ENCODE assay signal across 21 mouse cellular contexts in genomic region chr19:10080384-10080783, GRCm38 (mm10).
"Had no signal": no experiment of that assay in that cellular context is flagged by ENCODE, and none has a peak within 500 bp of the region (broad histone marks: within the 10 kb centered on the region; RNA-seq: fewer than 3 reads in every experiment).

No protein-coding gene starts in this region.

- H3K4me2 ChIP-seq: kidney, embryonic 15.5 days; limb, embryonic 13.5 days; liver, embryonic 12.5 days; liver, embryonic 15.5 days; lung, embryonic 15.5 days; midbrain, embryonic 13.5 days had no signal

- ATAC-seq: liver, embryonic 12.5 days; midbrain, embryonic 13.5 days; midbrain, embryonic 16.5 days had no signal

- H3K27me3 ChIP-seq: kidney, embryonic 15.5 days; limb, embryonic 13.5 days; liver, embryonic 12.5 days; liver, embryonic 15.5 days; lung, embryonic 15.5 days; midbrain, embryonic 13.5 days had no signal

- H3K9me3 ChIP-seq: kidney, embryonic 15.5 days; limb, embryonic 13.5 days; liver, embryonic 12.5 days; liver, embryonic 15.5 days; lung, embryonic 15.5 days; midbrain, embryonic 10.5 days; midbrain, embryonic 13.5 days had no signal

- DNase-seq: kidney, adult 2 months; kidney, postnatal 10 days; kidney, postnatal 36 days; layer of hippocampus, postnatal 36 days; liver; lung, adult 18-20 months; lung, postnatal 14 days; lung, postnatal 4 days; retina, postnatal 1 day; right cerebral cortex, postnatal 25 days; thymus, adult 18-20 months; thymus, postnatal 36 days had no signal

- H3K4me1 ChIP-seq: kidney, embryonic 15.5 days; liver, embryonic 15.5 days; lung, embryonic 15.5 days; midbrain, embryonic 10.5 days; midbrain, embryonic 13.5 days had no signal

- H3K9ac ChIP-seq: kidney, embryonic 15.5 days; limb, embryonic 13.5 days; liver, embryonic 12.5 days; liver, embryonic 15.5 days; lung, embryonic 15.5 days; midbrain, embryonic 13.5 days had no signal

- H3K4me3 ChIP-seq: kidney, embryonic 15.5 days; left cerebral cortex, adult 2 months; limb, embryonic 13.5 days; liver, embryonic 12.5 days; liver, embryonic 15.5 days; lung, embryonic 15.5 days; midbrain, embryonic 10.5 days; midbrain, embryonic 13.5 days had no signal

- H3K27ac ChIP-seq: kidney, embryonic 15.5 days; left cerebral cortex, adult 2 months; limb, embryonic 13.5 days; liver, embryonic 12.5 days; liver, embryonic 15.5 days; lung, embryonic 15.5 days; midbrain, embryonic 10.5 days; midbrain, embryonic 13.5 days had no signal
